Mouse (Mus musculus) midbrain, embryonic 16.5 days (tissue): ENCODE measurements at regions not wholly inside any gene's neighbourhood (a gene's known extent, or its start where the extent isn't known, plus 50 kb on each side); places are given as distances from the start of the nearest gene placed in this dataset.

ENCODE experiments used
- ATAC-seq: fragments of 200-750 bp; cut with Nextera tagmentation; 2 replicates; pipeline ENCODE4 v1.8.0; 2017; ENCODE audit warnings: moderate TSS enrichment
- H3K27ac ChIP-seq: fragments of 300-500 bp; sonication (generic); 2 replicates; pipeline ENCODE4 v1.5.1; 2014; ENCODE audit warnings: mild to moderate bottlenecking, low read length, mixed read lengths
- H3K27me3 ChIP-seq: fragments of 300-500 bp; sonication (generic); 2 replicates; pipeline ENCODE4 v1.6.1; 2014; ENCODE audit warnings: low read depth, low read length, mixed read lengths; ENCODE audit not compliant: control insufficient read depth, insufficient read depth
- H3K36me3 ChIP-seq: fragments of 300-500 bp; sonication (generic); 2 replicates; pipeline ENCODE4 v1.6.1; 2014; ENCODE audit warnings: mild to moderate bottlenecking, low read length, moderate library complexity, mixed read lengths; ENCODE audit not compliant: control insufficient read depth, insufficient read depth
- H3K4me1 ChIP-seq: fragments of 300-500 bp; sonication (generic); 2 replicates; pipeline ENCODE4 v1.6.1; 2014; ENCODE audit warnings: mild to moderate bottlenecking, low read length, mixed read lengths; ENCODE audit not compliant: control insufficient read depth, insufficient read depth
- H3K4me2 ChIP-seq: fragments of 300-500 bp; sonication (generic); 2 replicates; pipeline ENCODE4 v1.6.1; 2014; ENCODE audit warnings: mild to moderate bottlenecking, low read length, mixed read lengths
- H3K4me3 ChIP-seq: fragments of 300-500 bp; sonication (generic); 2 replicates; pipeline ENCODE4 v1.5.1; 2014; ENCODE audit warnings: low read depth, mild to moderate bottlenecking, low read length, moderate library complexity, mixed read lengths
- H3K9ac ChIP-seq: fragments of 300-500 bp; sonication (generic); 2 replicates; pipeline ENCODE4 v1.6.1; 2014; ENCODE audit warnings: low read depth, low read length, mixed read lengths
- H3K9me3 ChIP-seq: fragments of 300-500 bp; sonication (generic); replicated peaks from 2 replicates; pipeline ENCODE4 v1.6.1; 2014; ENCODE audit warnings: mild to moderate bottlenecking, low read length, mixed read lengths; ENCODE audit not compliant: control insufficient read depth, poor library complexity, severe bottlenecking
- WGBS: fragments of 180-500 bp; shearing (Covaris S2); extraction: QIAGEN DNeasy Blood & Tissue Kit; methylation state at CpG from one replicate; pipeline ENCODE4 v1.1.7; 2014; 5-methylcytosine and 5-hydroxymethylcytosine counted together

- Histone ChIP-seq H3K9ac (no peak overlapping the region), H3K4me3 (no peak overlapping the region), H3K4me1 (no peaks in the 10 kb centered on the region), H3K27me3 (no peaks in the 10 kb centered on the region), H3K36me3 (no peaks in the 10 kb centered on the region), H3K27ac (no peak overlapping the region), H3K9me3 (no peaks in the 10 kb centered on the region), H3K4me2 (no peak overlapping the region)
- 48% methylated on average over 1 of the region's 1 CpGs for WGBS
- ATAC-seq, result no peak
Observed at GRCm38 (mm10) chr14:66534671-66535070, 525.7 kb upstream of the Gulo start.

DNA sequence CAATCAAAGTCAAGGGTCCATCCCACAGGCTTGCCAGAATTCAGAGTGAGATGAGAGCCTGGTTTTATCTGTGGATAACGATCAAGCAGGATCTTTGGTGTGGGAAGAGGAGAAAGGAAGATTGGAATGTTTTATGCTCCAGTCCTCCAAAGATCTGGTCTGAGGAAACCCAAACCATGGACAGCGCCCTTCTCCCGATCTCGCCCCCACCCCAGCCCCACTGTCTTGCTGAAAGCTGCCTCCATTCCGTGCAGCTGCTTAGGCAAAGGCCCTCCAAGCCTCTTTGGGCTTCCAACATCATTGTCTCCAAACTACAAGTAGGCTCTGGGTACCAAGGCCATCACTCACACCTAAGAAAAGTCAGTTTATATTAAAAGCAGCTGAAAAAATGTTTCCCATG lies 519.1 kb upstream of the Gulo start:
- peaks cover under 1% of the 10 kb centered on the region; the same call in 1 of the 2 replicates for H3K4me1 ChIP-seq
- no peak overlapping the region for H3K9ac ChIP-seq
- 47% methylated on average over 5 of the region's 5 CpGs for WGBS
- no peak overlapping the region for H3K4me3 ChIP-seq
- no peaks in the 10 kb centered on the region for H3K27me3 ChIP-seq
- no peak for ATAC-seq
- no peaks in the 10 kb centered on the region for H3K36me3 ChIP-seq
- no peak overlapping the region for H3K4me2 ChIP-seq
- no peak overlapping the region for H3K27ac ChIP-seq
- no peaks in the 10 kb centered on the region for H3K9me3 ChIP-seq

DNA sequence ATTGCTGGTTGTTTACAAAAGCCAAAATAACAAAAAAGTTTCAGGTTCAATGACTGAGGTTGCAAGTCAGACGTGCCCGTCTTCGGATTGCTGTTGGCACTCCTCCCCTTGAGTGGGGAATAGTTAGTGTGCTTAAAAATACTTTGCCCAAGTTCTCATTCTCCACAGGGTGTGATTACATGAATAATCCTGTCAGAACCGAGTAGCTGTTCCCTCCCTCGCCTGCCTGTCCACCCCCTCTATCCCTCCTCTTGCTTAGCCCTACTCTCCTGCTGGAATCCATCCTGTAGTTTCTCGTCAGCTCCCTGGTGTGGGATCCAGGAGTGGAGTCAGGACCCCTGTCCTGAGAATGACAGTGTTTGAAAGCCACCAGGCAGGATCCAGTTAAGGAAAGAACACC lies 518.1 kb upstream of the Gulo start:
- ATAC-seq, result no peak
- H3K9ac ChIP-seq, result no peak overlapping the region
- no peak overlapping the region for H3K27ac ChIP-seq
- no peaks in the 10 kb centered on the region for H3K9me3 ChIP-seq
- no peaks in the 10 kb centered on the region for H3K36me3 ChIP-seq
- H3K27me3 ChIP-seq, result no peaks in the 10 kb centered on the region
- no peak overlapping the region for H3K4me3 ChIP-seq
- H3K4me2 ChIP-seq, result no peak overlapping the region
- WGBS, result 58% methylated on average over 6 of the region's 6 CpGs
- peaks cover 5% of the 10 kb centered on the region; the same call in 1 of the 2 replicates for H3K4me1 ChIP-seq

DNA sequence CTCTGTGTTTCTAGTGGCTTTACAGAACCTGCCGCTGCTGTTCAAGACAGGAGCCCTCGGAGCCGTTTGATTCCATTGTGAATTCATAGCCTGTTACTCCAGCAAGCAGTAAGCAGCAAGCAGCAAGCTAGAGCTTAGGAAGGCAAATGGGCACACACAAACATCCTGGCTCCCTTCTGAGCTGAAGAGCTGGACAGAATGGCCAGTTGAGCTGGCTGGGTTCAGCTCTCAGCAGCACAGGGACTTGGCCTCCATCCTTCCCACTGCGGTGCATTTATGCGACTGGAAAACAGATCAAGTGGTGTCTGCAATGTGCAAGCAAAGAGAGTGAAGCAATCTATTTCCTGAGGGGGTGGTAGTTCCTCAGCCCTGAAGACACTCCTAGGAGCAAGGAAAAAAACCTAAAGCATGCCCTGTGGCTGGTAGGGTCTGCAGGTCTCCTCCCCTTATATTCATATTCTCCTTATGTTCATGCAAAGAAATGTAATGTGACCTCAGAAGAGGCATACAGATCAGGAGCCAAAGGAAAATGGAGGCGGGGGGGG lies 513.9 kb upstream of the Gulo start:
- Histone ChIP-seq H3K27ac (peak overlapping the region; percentile 60), H3K9me3 (no peaks in the 10 kb centered on the region), H3K9ac (no peak overlapping the region), H3K4me3 (no peak overlapping the region), H3K4me1 (peaks cover 5% of the 10 kb centered on the region; the same call in 1 of the 2 replicates), H3K36me3 (no peaks in the 10 kb centered on the region), H3K27me3 (no peaks in the 10 kb centered on the region), H3K4me2 (no peak overlapping the region)
- 49% methylated on average over 6 of the region's 6 CpGs for WGBS
- peak; percentile 36; the same call in 1 of the 2 replicates for ATAC-seq

- Histone ChIP-seq H3K9me3 (no peaks in the 10 kb centered on the region), H3K27me3 (no peaks in the 10 kb centered on the region), H3K36me3 (no peaks in the 10 kb centered on the region), H3K27ac (no peak overlapping the region), H3K4me1 (peaks cover 5% of the 10 kb centered on the region; the same call in 1 of the 2 replicates), H3K4me2 (no peak overlapping the region), H3K4me3 (no peak overlapping the region), H3K9ac (no peak overlapping the region)
- 56% methylated on average over 7 of the region's 7 CpGs for WGBS
- no peak for ATAC-seq
Observed at GRCm38 (mm10) chr14:66521836-66522629, 513.0 kb upstream of the Gulo start.

DNA sequence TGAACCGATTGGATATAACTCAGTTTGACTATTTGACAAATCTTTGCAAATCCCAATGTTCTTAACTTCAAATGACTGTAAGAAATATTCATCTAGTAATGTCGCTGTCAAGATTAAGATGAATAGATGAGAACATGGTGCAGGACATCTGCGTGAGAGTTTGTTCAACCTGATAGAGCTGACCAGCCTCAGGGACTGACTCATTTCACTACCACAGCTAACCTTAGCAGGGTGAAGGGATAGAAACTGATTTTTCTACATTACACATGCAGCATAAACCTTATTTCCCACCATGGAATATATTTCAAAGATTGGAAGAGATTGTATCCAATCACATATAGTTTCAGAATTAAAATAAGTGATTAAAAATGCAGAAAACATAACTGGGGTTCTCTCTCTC lies 507.8 kb upstream of the Gulo start:
- Histone ChIP-seq H3K9me3 (no peaks in the 10 kb centered on the region), H3K4me2 (no peak overlapping the region), H3K27me3 (no peaks in the 10 kb centered on the region), H3K36me3 (no peaks in the 10 kb centered on the region), H3K4me1 (no peaks in the 10 kb centered on the region), H3K9ac (no peak overlapping the region), H3K27ac (no peak overlapping the region), H3K4me3 (no peak overlapping the region)
- 90% methylated on average over 3 of the region's 3 CpGs for WGBS
- ATAC-seq, result no peak

DNA sequence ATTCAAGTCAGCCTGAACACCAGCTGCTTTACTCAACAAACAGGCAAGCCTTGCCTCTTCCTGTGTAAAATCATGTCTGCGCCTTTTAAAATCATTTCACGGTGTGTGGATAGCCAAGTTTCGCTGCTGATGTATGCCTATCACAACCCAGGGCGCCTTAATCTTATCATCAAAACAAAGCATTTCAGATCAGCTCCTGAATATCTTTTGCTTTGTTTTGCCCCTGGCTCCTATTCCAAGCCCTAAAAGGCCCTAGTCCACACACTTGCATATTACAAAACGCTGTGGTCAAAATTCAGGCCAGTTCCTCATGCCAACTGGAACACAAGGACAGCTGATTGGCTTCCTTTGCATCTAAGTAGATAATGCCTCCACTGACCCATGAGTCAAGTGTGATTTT lies 501.7 kb upstream of the Gulo start:
- H3K4me3 ChIP-seq, result no peak overlapping the region
- peaks cover 3% of the 10 kb centered on the region; the same call in 1 of the 2 replicates for H3K4me1 ChIP-seq
- no peaks in the 10 kb centered on the region for H3K36me3 ChIP-seq
- no peaks in the 10 kb centered on the region for H3K27me3 ChIP-seq
- no peaks in the 10 kb centered on the region for H3K9me3 ChIP-seq
- no peak for ATAC-seq
- no peak overlapping the region for H3K4me2 ChIP-seq
- 34% methylated on average over 5 of the region's 5 CpGs for WGBS
- peak overlapping the region; percentile 15; the same call in 1 of the 2 replicates for H3K27ac ChIP-seq
- H3K9ac ChIP-seq, result no peak overlapping the region

DNA sequence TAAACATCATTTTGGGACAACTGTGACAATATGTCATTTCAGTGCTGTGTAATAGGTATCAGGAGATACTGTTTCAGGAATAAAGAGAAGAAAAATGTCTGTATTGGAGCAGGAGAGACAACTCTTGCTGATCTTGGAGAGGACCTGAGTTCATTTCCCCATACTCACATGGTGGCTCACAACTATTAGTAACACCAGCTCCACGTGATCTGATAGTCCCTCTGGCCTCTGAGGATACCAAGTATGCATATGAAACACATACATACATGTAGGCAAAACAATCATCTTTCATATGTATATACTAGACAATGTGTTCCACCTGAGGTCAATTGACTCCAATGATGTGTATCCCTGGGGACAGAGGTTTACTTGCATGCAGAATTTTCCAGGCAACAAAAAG lies 501.2 kb upstream of the Gulo start:
- WGBS, result 58% methylated on average over 1 of the region's 1 CpGs
- Histone ChIP-seq H3K4me2 (no peak overlapping the region), H3K4me3 (no peak overlapping the region), H3K9me3 (no peaks in the 10 kb centered on the region), H3K27ac (peak overlapping the region; percentile 15; the same call in 1 of the 2 replicates), H3K9ac (no peak overlapping the region), H3K4me1 (peaks cover 3% of the 10 kb centered on the region; the same call in 1 of the 2 replicates), H3K27me3 (no peaks in the 10 kb centered on the region), H3K36me3 (no peaks in the 10 kb centered on the region)
- ATAC-seq, result no peak

DNA sequence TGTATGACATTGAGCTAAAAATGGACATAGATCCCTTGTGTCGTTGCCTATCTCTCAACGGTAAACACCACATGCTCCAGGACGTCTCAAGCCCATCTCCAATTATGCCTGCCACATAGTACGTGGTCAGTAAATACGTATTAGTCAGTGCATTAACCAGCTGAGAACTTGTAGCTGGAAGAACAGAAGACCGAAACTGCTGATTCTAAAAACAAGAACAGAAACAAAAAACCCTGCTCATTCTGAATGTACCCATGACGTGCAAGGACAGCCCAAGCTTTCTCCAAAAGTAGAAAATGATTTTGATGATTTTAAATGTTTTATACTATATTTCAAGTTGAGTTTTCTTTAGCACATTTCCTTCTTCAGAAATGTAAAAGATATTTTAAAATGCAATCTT lies 500.7 kb upstream of the Gulo start:
- no peak overlapping the region for H3K4me3 ChIP-seq
- no peak overlapping the region for H3K4me2 ChIP-seq
- H3K27me3 ChIP-seq, result no peaks in the 10 kb centered on the region
- H3K9me3 ChIP-seq, result no peaks in the 10 kb centered on the region
- ATAC-seq, result no peak
- H3K4me1 ChIP-seq, result peaks cover 3% of the 10 kb centered on the region; the same call in 1 of the 2 replicates
- 95% methylated on average over 7 of the region's 7 CpGs for WGBS
- no peak overlapping the region for H3K9ac ChIP-seq
- no peaks in the 10 kb centered on the region for H3K36me3 ChIP-seq
- no peak overlapping the region for H3K27ac ChIP-seq
